Mouse (Mus musculus): Measurements from ENCODE around the gene Alox15.
"Not testable (repeated sequence)": the region's sequence is repeated elsewhere in the genome, so short reads cannot be mapped to it uniquely, and the experiment has no call there.

Alox15 gene

DNA sequence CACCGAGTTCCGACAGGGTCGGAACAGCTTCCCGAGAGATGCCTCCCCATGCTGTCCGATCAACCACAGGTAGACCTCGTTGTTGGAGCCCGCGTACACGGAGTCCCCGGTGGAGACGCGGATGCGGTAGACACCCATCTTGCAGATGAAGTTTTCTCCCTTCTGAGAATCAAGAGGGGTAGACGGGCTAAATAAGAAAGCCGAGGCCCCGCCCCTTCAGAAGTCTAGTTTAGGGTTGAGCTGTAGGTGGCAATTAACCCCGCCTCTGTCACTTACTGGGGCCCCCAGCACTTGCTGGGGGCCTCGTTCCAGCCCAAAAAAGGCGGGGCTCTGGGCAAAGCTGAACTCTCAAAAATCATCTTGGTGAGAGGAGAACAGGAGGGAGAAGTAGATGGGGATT is at the start of gene Alox15:
Alox15 (minus strand) TSS at position 164 of the 400 bp plus-strand sequence.
- CTCF ChIA-PET, result interaction anchor here in 3 of 4 experiments (0.6 to 1.3 kb wide), 9 partner anchors 13 to 150 kb away, joined by 3 to 5 read pairs (median 3); no protein-coding TSS in a partner anchor
- POLR2A ChIA-PET, result interaction anchor here in 3 of 4 experiments (0.5 to 1.4 kb wide), 7 partner anchors 11 to 452 kb away, joined by 3 to 6 read pairs (median 4); partner anchors contain the start of gene Pelp1 (in 1 of the 3)

DNA sequence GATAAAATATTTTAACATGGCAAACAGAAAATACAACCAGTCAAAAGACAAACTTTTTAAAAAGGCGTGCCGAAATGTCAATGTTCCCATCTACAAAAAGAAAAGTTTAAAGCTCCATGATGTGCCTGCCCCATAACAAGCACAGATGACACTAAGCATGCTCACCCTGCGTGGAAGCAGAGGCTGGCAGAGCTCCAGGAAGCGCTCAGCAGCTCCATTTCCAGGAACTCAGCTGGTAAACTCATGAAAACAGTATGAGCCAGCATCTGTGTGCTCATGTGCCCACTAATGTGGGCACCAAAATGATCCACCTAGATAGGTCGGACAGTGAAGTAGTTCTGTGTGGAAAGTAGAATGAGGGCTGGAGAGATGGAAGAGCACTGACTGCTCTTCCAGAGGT is 37.6 kb upstream of the Alox15 start:
- CTCF ChIA-PET, result interaction anchor here in 1 of 4 experiments (1.5 kb wide), 1 partner anchor 159 kb away, joined by 4 read pairs; no protein-coding TSS in a partner anchor
- POLR2A ChIA-PET, result interaction anchor here in 2 of 4 experiments (0.6 to 2.0 kb wide), 6 partner anchors 9 to 304 kb away, joined by 3 to 11 read pairs (median 3); no protein-coding TSS in a partner anchor

DNA sequence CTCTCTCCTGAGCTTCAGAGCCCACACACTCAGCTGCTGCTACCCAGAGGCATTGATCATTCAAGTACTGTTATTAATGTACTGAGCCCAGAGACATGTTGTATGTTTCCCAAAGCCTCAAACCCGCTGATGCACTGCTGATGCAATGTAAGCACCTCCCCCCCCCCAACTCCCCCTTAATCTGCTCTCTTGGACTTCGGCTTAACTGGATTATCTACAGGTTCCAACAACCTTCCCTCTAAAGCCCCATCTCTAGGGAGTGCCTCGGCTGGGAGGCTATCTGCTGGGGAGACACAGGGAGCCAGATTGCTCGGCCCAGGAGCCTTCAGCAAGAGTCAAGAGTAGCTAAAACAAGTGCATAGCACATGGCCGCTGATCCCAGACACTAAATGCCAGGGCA is 35.6 kb upstream of the Alox15 start:
- POLR2A ChIA-PET, result interaction anchor here (0.6 to 1.5 kb wide), 10 partner anchors 9 to 281 kb away, joined by 3 to 9 read pairs (median 5); partner anchors contain the start of genes Arrb2 (in 1 of the 4), Pelp1 (in 1 of the 4) and Spag7 (in 1 of the 4)
- CTCF ChIA-PET, result interaction anchor here in 2 of 4 experiments (0.6 to 0.7 kb wide), 2 partner anchors 17 to 44 kb away, joined by 3 read pairs; no protein-coding TSS in a partner anchor

DNA sequence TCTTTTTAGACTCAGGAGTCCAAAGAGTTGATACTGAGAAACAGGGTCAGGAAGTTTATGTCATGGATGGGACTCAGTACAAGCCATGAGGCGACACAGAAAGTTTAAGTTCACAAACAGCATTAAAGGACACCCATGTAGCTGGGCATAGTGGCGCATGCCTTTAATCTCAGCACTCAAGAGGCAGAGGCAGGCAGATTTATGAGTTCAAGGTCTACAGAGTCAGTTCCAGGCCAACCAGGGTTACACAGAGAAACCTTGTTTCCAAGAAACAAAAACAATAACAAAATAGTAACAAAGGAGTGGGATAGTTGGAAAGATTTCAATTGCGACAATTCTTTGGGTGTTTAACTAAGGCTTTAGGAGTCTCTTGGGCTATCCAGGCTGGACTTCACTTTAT is 32.3 kb upstream of the Alox15 start:
- CTCF ChIA-PET, result no interaction called here
- POLR2A ChIA-PET, result interaction anchor here in 2 of 4 experiments (0.7 to 1.7 kb wide), 5 partner anchors 9 to 22 kb away, joined by 3 to 6 read pairs (median 4); no protein-coding TSS in a partner anchor

DNA sequence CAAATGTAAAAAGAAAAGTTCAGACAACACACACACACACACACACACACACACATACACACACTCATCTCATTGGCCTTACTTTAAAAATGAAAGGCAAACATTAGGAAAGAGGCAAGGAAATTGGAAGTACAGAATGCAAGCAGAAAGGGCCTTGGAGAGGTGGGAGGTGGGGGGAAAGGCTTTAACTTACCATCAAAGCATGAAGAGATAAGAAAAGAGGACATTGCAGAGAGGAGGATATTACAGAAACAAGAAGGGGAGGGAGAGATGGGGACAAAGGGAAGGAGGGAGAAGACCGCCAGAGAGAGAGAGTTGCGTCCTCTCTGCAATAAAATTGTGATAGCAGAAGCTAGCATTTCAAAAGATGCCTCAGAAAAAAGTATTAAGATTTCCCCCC is 29.5 kb upstream of the Alox15 start:
- POLR2A ChIA-PET, result no interaction called here

DNA sequence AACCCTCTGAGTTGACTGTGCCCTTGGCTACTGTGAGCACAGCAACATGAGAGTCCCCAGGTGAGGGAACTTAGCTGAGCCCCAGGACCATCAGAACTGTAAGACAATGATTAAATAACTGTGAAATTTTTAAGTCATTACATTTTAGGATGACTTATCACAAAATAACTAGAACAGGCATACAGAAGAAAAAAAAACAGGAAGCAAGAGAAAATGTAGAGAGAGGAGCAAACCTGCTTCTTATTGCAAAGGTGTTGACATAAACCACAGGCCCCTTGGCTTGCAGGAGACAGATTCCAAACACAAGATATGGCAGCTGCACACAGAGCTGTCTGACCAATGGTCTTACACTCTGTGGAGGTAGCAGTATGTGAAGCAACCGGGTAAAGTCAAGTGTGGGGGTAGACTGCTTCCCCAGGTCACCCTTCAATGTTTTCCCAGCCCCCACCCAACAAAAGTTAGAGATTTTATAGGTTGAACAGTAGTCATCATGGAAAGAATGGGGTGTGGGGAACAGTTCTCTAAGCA is 28.7 kb upstream of the Alox15 start:
- ChIA-PET CTCF (no interaction called here), POLR2A (no interaction called here)

More for the DNA sequence above, 29.5 kb upstream of the Alox15 start:
- CTCF ChIA-PET, result interaction anchor here in 1 of 4 experiments (0.6 kb wide), 1 partner anchor 381 kb away, joined by 4 read pairs; the partner anchor contains the start of gene Dvl2

DNA sequence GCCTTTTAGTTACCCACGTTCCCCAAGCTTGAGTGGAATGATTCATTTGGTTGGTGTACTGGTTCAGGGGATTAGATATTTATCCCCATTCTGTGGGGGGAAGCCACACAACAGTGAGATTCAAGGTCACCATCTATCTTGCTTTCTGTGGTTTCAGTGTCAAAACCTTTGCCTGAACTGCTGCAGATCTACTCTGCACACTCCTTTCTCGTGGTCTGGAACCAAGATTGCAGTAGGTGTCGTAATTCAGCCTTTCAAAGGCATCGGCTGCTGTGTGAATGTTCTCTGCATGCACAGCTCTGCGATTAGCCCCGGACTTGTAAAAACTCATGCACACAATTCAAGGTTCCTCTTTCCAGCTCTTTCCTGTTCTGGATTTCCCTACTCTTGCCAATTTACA is 24.2 kb upstream of the Alox15 start:
- CTCF ChIA-PET, result interaction anchor here in 1 of 4 experiments (1.3 kb wide), 1 partner anchor 440 kb away, joined by 3 read pairs; no protein-coding TSS in a partner anchor
- POLR2A ChIA-PET, result interaction anchor here in 1 of 4 experiments (0.7 to 1.4 kb wide), 2 partner anchors 8 to 13 kb away, joined by 3 to 6 read pairs; no protein-coding TSS in a partner anchor

DNA sequence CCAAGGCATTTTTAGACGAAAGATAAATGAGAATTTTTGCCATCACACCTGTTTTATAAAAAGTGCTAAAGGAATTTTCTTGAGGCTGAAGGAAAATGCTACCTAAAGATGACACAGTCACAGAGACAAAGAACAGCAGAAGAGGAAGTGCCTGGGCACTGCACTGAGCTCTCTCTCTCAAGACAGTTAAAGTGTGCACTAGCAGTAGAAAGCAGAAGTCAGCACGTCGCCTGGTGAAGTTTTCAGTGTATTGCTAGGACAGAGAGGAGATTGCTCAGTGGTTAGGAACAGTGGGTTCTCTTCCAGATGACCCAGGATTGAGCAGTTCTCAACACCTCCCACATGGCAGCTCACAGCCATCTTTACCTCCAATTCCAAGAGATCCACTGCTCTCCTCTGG is 22.5 kb upstream of the Alox15 start:
- ChIA-PET CTCF (no interaction called here), POLR2A (no interaction called here)

DNA sequence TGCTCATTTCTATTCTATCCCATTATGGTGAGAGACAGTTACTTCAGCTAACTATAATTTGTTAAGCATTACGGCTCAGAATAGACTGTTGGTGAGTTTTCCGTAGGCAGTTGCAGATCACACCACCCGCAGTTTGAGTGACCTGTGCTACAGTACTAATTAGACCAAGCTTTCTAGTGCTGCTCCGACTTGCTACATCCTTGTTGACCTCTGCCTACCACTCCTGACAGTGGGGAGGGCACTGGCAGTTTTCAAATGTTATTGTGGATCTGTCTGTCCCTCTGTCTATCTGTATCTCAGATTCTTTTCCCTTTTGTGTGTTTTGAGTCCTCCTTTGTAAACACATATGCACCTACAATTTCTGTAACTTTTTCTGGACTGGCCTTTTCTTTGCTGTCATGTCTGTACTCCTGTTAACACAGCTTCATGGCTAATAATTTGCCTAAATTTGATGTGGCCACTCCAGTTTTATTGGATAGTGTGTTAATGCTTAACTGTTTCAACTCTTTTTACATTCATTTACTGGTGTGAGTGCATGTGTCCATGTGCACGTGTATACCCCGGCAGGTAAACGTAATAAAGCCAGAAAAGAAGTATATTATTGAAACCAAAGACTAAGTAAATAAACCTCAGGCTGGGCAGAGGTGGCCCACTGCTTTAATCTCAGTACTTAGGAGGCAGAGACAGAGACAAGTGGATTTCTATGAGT is 21.2 kb upstream of the Alox15 start:
- CTCF ChIA-PET, result no interaction called here
- POLR2A ChIA-PET, result interaction anchor here in 2 of 4 experiments (0.5 to 0.7 kb wide), 2 partner anchors 16 to 219 kb away, joined by 3 to 4 read pairs; no protein-coding TSS in a partner anchor

DNA sequence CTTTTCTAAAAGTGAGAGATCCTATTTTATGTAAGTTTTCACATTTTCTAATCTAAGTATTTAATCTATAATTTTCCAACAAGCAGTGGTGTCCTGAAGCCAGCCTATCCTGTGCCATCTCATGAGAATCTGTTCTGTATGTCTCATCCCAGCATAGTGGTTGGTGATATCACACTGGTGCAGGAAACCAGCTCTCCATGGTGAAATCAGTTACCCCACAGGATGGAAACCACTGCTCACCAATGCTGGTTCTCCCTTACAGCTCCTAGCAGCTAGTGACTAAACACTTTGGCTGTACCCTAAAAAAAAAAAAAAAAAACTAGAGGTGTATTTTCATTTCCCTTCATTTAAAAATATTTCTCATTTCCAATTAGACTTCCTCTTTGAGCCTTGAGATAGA is 20.6 kb upstream of the Alox15 start:
- POLR2A ChIA-PET, result interaction anchor here in 2 of 4 experiments (0.5 to 0.7 kb wide), 2 partner anchors 17 to 219 kb away, joined by 3 to 4 read pairs; no protein-coding TSS in a partner anchor
- CTCF ChIA-PET, result no interaction called here

DNA sequence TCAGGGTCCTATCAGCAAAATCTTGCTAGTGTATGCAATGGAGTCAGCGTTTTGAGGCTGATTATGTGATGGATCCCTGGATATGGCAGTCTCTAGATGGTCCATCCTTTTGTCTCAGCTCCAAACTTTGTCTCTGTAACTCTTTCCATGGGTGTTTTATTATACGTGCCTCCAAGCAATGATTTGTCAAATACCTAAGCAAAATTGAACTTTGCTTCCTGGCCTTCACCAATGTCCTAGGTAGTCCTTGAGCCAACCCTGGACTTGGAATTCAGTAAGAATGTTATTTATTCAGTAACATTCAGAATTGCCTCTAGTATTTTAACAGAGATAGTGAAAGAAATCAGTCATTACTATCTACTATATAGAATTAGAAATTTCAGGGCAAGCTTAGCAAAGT is 16.8 kb upstream of the Alox15 start:
- POLR2A ChIA-PET, CTCF ChIA-PET: not testable (repeated sequence)

DNA sequence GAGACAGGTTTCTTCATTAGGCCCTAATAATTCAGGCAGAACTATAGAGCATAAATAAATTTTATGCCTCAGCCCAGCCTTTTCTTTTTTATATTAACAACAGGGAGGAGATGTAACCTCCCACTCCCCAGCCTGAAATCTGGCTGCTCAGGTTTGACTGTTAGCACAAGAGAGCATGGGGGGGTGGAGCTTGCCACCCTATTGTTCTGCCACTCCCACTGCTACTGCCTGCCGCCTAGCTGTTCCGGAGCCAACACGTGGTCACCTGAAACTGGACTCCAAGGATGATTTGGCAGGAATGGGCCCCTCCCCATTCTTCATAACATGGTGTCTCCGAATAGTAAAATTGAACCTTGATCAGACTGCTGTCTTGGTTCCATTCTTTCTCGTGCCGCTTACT is 15.9 kb upstream of the Alox15 start:
- POLR2A ChIA-PET, result interaction anchor here in 1 of 4 experiments (1.3 kb wide), 1 partner anchor 11 kb away, joined by 3 read pairs; no protein-coding TSS in a partner anchor
- CTCF ChIA-PET, result not testable (repeated sequence)

DNA sequence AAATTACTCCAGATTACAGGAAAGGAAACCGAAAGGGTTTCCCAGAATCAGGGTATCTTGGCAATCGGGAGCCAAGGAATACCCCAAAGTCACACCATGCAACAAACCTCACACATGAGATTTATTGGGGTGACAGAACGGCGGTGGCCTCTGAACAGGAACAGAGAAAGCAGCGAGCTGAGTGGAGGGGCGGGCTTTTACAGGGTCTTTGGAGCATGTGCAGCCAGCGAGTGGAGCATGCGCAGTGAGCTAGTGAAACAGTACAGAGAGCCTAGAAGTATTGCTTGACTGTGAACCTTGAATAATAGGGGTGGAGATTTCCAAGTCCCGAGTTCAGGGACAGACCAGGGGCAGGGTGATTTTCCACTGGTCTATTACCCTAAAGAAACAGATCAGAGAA is 3.2 kb downstream of the Alox15 start:
- CTCF ChIA-PET, result interaction anchor here in 1 of 4 experiments (1.4 kb wide), 1 partner anchor 101 kb away, joined by 3 read pairs; no protein-coding TSS in a partner anchor
- POLR2A ChIA-PET, result interaction anchor here in 2 of 4 experiments (0.6 to 1.0 kb wide), 2 partner anchors 31 to 93 kb away, joined by 3 to 10 read pairs; partner anchors contain the start of gene Alox12 (in 1 of the 2)

DNA sequence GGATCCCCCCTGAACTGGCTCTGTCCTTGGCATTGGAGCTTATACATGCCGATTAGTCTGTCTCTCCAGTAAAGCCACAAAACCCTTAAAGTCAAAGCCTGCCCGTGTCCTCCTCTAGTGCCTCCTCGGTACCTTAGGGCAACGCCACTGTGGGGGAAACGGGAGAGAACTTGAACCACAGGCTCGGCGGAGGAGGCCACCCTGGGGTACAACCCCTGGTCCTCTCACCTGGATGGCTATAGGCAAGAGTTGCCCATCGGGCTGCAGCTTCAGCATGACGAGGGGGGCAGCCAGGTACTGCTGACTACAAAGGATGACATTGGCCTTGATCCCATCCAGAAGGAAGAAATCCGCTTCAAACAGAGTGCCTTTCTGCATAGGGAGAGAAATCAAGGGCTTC is 4.0 kb downstream of the Alox15 start:
- POLR2A ChIA-PET, result interaction anchor here in 2 of 4 experiments (0.6 to 1.2 kb wide), 3 partner anchors 13 to 61 kb away, joined by 3 to 10 read pairs (median 3); no protein-coding TSS in a partner anchor
- CTCF ChIA-PET, result interaction anchor here in 3 of 4 experiments (1.2 to 1.4 kb wide), 4 partner anchors 9 to 100 kb away, joined by 3 to 6 read pairs (median 4); no protein-coding TSS in a partner anchor

DNA sequence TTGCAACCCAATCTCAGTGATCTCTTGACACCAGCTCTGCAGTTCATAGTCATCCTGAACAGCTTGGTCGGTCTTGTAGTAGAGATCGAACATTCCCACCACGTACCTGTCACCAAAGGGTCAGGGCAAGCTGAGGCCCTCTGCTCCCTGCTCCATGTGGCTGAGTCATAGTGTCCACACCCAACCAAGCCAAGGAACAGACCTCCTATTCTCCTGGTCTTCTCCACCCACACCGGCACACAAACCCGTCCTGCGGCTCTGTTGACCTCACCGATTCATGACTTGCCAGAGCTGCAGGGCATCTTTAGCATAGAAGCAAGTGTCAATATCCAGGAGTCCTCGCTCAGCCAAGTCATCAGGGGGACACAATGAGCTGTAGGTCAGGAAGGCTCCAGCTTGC is 6.3 kb downstream of the Alox15 start:
- ChIA-PET CTCF (interaction anchor here in 1 of 4 experiments (0.6 to 2.6 kb wide), 2 partner anchors 11 to 87 kb away, joined by 3 to 7 read pairs; no protein-coding TSS in a partner anchor), POLR2A (interaction anchor here in 1 of 4 experiments (1.0 to 1.1 kb wide), 2 partner anchors 84 to 183 kb away, joined by 3 read pairs; no protein-coding TSS in a partner anchor)

DNA sequence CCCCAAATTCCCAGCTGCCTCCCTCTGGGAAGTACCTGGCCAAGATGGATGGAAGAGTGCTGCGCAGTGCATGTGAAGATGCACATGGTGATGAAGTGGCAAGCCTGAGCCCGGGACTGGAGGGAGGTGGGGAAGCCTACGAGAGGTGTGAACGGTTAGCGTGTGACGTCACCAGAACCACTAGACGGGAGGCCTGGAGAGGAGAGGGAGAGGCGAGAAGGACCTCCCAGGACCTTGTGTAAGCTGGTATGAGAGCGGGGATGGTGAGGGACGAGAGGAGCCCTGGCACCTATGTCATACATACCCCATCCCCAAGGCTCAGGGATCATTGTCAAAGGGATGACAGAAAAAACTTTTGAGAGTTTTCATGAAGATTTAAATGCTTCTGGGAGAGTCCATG is 6.8 kb downstream of the Alox15 start:
- POLR2A ChIA-PET, result interaction anchor here in 1 of 4 experiments (1.1 kb wide), 1 partner anchor 83 kb away, joined by 3 read pairs; no protein-coding TSS in a partner anchor

DNA sequence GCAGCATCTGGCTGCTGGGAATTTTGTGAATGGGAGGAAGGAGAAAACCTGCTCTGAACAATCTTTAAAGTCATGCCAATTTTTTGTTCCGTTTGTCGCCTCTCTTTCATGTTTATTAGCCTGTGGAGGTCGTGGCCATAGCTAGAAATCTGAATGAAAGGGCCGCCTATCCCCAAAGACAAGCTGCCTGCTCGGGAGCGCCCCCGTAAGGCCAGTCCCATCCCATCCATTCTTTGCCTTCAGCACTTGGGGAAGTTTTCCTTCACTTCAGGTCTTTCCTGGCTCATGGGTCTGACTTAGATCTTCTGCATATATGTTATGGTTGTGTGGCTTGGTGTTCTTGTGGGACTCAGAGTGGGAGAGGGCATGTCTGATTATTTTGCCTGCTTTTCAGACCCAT is 12.3 kb downstream of the Alox15 start:
- ChIA-PET POLR2A (interaction anchor here in 2 of 4 experiments (0.7 to 1.2 kb wide), 4 partner anchors 11 to 16 kb away, joined by 3 read pairs; no protein-coding TSS in a partner anchor), CTCF (interaction anchor here in 3 of 4 experiments (0.5 to 2.4 kb wide), 16 partner anchors 8 to 361 kb away, joined by 3 to 15 read pairs (median 4); partner anchors contain the start of genes Alox12e (in 1 of the 3), Alox15 (in 1 of the 3), Arrb2 (in 1 of the 3) and Kif1c (in 1 of the 3))

More for the DNA sequence above, 6.8 kb downstream of the Alox15 start:
- CTCF ChIA-PET, result interaction anchor here in 1 of 4 experiments (0.6 to 2.6 kb wide), 3 partner anchors 11 to 87 kb away, joined by 3 to 7 read pairs (median 4); no protein-coding TSS in a partner anchor

DNA sequence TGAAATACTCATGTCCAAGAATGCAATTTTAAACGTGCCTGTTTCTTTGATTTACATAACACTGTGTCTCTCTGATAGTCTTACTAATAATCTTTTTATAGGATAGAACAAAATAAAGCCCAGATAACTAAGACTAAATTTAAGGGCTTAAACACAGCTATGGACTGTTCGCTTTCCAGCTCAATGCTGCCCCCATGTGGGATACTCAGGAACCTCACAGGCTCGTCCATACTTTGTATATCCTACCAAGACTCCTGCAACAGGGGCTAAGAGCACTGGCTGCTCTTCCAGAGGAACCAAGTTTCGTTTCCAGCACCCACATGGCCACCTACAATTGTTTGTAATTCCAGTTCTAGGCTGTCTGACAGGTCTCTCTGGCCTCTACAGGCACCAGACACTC is 17.4 kb downstream of the Alox15 start:
- ChIA-PET CTCF (interaction anchor here (0.5 to 6.0 kb wide), 25 partner anchors 11 to 401 kb away, joined by 3 to 37 read pairs (median 4); partner anchors contain the start of genes Alox12e (in 3 of the 4), Alox12 (in 1 of the 4), Alox15 (in 1 of the 4) and Slc16a11 (in 1 of the 4)), POLR2A (interaction anchor here in 2 of 4 experiments (0.6 to 1.5 kb wide), 6 partner anchors 12 to 118 kb away, joined by 3 to 6 read pairs (median 3); partner anchors contain the start of genes Alox12e (in 1 of the 2), Gm21988 (in 1 of the 2), Med11 (in 1 of the 2) and Rnasek (in 1 of the 2))

All from embryonic stem cell, embryonic (primary cell).